Mouse (Mus musculus): ENCODE results near the gene Dpp3.
A peak's percentile ranks its signal among the peaks of the same experiment; 100 is the strongest.
"Not testable (repeated sequence)": the region's sequence is repeated elsewhere in the genome, so short reads cannot be mapped to it uniquely, and the experiment has no call there.

Gene Dpp3

GRCm38 (mm10) chr19:4927904-4928531 is at the start of gene Dpp3:
Gene Dpp3, minus strand, starts transcription at chr19:4928287.
- DNase-seq (ENCODE audit: low read depth, low spot score): peak; percentile 97

- DNase-seq (ENCODE audit: low read depth, low spot score): no peak
These were observed 40.1 kb upstream of the Dpp3 start for GRCm38 (mm10) chr19:4968236-4968635.

- peak; percentile 94 for DNase-seq (ENCODE audit: low read depth, low spot score)
These were observed 34.0 kb upstream of the Dpp3 start, which contains the start of gene Mrpl11 for GRCm38 (mm10) chr19:4961928-4962601. Gene Mrpl11, plus strand, starts transcription at chr19:4962147.

DNA sequence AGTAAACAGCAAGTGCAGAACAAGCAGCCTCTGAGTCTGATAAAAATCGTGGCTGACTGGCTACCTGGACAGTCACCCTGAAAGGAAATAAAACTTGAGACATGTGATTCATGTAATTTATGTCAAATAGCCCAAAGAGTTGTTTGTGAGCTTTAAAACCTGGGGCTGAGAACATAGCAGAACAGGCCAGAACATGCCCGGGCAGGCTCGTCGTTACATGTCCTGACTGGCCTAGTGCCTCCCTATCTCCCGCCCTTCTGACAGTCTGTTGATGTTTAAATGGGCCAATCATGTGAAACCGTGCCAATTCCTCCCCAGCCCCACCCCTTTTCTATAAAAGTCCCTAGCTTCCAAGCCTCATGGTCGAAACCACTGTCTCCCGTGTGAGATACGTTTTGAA is 20.6 kb upstream of the Dpp3 start:
- not testable (repeated sequence) for DNase-seq (ENCODE audit: low read depth, low spot score)

DNA sequence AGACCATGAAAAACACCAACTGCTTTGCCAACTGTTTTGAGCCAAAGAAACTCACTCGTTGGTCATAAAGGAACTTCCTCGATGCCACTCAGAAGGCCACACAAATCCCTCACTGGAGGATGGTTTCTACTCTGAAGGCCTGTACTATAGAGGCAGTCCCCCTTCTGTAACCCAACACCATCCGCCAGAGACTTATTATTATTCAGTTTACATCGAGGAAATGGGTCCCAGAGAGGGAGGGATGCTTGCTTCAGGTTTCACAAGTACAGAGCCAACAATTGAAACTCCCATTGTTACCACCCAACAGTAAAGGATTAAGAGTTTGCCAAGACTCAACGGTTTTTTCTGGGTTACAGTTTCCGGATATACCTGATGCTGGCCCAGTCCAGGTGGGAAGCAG is 17.5 kb upstream of the Dpp3 start:
- DNase-seq (ENCODE audit: low read depth, low spot score): no peak

- DNase-seq (ENCODE audit: low read depth, low spot score): no peak
These were observed 15.1 kb upstream of the Dpp3 start for GRCm38 (mm10) chr19:4943253-4943588.

DNA sequence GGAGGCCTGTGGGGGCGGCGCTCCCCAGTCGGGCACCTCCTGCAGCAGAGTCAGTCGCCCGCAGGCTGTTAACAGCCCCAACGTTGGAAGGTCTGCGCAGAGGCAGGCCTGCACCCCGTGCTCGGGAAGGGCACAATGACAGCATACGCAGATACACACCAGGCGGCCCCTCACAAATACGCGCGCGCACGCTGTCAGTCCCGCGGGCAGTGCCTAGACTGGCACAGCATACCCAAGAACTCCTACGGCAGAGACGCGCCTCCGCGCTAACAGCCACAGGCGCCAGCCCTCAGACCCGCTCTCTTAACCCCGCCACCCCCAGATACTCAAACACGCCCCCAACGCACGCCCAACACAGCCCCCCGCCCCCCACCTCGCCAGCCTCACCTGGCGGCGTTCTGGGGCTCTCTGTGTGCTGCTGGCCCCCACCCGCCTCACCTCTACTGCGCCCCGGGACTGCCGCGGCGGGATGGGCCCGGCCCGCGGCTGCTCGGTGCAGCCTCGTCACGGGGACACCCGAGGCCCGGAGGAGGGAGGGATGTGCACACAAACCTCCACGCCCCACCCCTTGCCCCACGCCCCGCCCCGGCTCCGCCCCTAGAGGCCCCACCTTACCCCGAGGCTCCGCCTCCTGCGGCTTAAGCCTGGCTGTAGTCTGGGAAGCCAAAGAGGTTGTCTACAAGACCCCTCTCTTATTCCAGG is 14.6 kb upstream of the Dpp3 start, which contains the start of gene Peli3:
Peli3 (minus strand) TSS at position 577 of the 702 bp plus-strand sequence.
- peak; percentile 62 for DNase-seq (ENCODE audit: low read depth, low spot score)

DNA sequence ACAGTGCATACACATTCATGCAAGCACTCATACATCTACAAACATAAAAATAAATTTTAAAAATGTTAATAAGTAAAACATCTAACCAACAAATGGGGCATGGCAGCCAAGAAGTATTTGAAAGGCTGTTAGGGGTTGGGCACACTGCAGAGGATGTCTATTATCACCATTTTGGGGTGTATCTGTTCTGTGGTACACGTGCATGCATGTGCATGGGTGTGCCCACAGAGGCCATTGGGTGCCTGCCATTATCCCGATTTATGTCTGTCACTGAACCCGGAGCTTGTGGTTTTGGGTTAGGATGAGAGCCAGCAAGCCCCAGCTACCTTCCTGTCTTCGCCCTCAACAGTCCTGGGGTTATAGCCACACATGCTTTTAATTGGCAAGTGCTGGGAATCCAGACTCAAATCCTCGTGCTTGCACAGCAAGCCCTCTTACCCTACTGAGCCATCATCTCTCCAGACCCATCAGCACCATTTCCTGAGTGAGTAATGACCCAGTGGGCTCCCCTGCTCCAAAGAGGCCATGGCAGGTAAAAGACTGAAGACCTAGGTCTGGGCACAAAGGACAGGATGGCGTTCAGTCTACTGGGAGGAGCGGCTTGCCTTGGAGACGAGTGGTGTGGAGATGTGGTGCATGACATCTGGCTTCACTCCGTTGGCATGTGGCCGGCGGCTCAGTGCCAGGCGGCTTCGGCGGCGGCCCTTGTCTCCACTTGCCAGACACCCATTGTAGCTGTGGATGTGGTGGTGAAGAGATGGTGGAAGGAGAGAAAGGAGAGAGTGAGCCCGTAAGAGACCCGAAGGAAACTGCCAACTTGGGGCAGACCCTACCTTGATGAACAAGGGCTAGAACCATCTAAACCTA is 9.6 kb upstream of the Dpp3 start:
- DNase-seq (ENCODE audit: low read depth, low spot score): no peak

DNA sequence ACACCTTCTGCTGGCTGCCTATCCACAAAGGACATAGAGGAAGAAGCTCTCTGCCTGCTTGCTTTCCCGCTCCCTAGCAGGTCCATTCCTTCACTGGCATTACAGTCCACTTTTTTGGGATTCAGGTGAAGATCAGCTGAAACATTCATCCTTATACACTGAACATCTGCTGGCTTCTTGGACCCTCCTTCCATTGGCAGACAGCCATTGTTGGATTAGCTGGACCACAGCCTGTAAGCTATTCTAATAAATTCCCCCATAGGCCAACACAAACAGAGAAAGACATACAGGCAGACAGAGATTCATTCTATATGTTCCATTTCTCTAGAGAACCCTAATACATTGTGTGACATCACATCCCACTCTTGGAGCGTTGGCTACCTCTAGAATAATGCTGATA is 8.8 kb upstream of the Dpp3 start:
- DNase-seq (ENCODE audit: low read depth, low spot score): no peak

- DNase-seq (ENCODE audit: low read depth, low spot score): no peak
These were observed 694 bp upstream of the Dpp3 start for GRCm38 (mm10) chr19:4928781-4929180.

DNA sequence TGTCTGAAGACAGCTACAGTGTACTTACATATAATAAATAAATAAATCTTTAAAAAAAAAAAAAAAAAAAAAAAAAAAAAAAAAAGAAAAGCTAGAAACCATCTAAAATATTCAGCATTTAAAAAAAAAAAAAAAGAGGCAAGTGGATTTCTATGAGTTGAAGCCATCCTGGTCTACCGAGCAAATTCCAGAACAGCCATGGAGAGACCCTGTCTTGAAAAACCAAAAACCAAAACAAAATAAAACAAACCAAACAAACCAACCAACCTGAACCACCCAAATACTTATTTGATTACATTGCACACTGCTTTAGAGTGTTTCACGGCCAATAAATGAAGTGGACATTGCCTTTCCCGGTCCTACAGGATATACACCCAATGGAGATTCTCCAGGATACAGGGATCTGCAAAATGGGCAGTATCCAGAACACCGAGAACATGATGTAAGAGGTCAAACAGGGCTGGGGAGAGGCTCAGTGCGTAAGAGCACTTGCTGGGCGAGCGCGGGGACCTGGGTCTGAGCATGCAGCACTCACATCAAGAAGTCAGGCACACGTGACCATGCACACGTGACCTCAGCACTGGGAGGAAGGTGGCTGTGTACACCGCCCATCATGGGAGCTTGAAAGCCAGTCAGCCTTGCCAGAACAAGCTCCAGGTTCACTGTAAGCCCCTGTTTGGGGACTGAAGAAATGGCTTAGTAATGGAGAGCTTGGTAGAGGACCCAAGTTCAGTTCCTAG is 2.8 kb downstream of the Dpp3 start:
- DNase-seq (ENCODE audit: low read depth, low spot score): no peak

DNA sequence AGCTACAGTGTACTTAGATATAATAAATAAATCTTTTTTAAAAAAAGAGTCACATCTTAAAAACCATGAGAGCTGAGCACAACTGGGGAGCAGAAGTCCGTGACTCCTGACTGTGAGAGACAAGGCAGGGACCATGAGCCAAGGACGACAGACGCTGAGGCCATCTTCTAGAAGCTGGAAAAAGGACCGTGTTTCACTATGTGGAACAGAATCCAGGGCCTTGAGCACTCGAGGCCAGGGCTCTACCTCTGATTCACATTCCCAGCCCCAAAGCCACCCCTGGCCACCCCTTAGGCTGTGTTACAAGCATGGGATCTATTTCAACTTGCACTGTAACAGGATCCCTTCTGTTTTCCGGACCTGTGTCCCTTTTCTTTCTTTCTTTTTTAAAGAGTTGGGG is 8.4 kb downstream of the Dpp3 start:
- no peak for DNase-seq (ENCODE audit: low read depth, low spot score)

DNA sequence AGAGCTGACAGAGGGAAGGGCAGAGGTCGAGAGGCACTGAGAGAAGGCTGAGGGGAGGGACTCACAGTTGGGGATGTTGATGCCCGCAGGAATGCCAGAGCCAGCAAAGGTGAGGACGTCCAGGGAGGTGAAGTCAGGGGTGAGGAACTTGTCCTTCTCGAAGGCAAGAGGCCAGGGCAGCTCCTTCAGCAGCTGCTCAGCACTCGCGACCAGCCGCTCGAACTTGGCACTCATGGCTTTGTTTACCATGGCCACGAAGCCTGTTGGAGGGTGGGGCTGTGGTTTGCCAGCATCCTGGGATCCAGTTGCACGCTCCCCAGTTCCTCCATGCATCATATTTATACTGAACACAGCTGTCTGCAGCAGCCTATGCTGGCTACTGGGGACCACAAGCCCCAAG is 11.3 kb downstream of the Dpp3 start:
- DNase-seq (ENCODE audit: low read depth, low spot score): no peak

DNA sequence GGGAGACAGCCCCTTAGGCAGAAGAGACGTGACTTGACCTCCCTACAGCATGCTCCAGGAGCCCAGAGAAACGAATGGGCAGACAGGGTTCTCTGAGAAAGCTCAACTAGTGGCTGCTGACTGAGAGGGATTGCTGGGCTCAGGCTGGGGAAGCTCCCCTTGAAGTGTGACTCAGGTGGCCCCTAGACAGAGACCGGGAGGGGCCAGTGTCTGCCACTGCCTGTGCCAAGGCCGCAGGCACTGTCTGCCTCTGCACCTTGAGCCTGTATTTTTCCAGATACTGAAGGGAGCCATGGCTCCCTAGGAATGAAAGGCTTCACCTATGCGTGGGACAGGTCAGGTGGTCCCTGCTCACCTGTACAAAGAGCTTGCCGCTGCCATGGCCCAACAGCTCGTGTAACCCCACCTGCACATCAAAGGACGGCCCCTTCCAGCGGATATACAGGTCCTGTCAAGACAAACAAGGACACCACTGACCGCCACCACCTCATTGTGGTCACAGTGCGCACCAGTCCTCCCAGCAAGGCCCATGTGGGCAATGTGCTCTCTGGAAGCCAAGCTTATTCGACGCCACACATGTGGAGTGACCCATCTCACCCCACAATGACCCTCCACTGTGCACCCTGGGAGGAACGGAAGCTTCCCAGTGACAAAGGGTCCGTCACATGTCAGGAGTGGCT is 12.0 kb downstream of the Dpp3 start:
- DNase-seq (ENCODE audit: low read depth, low spot score): no peak

GRCm38 (mm10) chr19:4909376-4909775 is 18.7 kb downstream of the Dpp3 start:
- no peak for DNase-seq (ENCODE audit: low read depth, low spot score)

- DNase-seq (ENCODE audit: low read depth, low spot score): peak; percentile 18
These were observed 20.0 kb downstream of the Dpp3 start for GRCm38 (mm10) chr19:4908107-4908506.

DNA sequence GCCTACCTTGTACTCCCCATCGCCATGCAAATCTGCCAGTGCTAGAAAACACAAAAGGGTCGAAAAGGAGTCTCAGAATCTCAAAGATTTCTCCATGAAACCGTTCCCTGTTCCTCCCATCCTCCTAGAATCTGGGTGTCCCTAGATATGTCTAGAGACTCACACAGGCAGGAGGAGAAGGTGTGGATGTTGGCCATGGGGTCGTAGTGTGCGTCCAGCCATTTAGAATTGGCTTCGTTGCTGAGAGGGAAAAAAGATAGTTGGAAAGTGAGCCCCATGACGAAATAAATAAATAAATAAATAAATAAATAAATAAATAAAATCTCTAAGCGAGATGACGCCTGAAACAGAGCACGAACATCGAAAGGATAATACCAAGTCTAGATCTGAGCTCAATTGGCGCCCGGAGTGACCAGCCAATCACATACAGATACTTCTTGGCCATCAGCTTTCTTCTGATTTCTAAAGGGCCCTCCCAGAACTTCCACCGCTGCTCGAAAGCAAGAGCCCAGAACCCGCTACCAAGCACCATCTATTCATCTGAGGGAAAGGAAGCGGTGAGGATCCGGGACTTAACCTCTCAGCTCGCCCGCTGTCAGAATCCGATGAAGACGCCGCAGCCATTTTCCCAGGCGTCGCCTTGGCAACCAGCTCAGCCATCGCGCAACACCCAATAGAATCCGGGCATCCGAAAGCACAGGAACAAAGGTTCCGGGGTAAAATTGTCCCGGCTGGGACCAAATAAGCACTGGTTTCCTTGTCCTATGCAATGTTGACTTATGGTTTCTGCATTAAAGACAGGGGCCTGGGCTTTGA is 21.9 kb downstream of the Dpp3 start, which contains the start of gene Bbs1:
Bbs1 (minus strand) TSS at position 650 of the 816 bp plus-strand sequence.
- DNase-seq (ENCODE audit: low read depth, low spot score): peak; percentile 80

- DNase-seq (ENCODE audit: low read depth, low spot score): no peak
These were observed 28.2 kb downstream of the Dpp3 start for GRCm38 (mm10) chr19:4899888-4900287.

- DNase-seq (ENCODE audit: low read depth, low spot score): no peak
These were observed 29.1 kb downstream of the Dpp3 start for GRCm38 (mm10) chr19:4898972-4899371.

Data from forelimb bud, embryonic 11.5 days (tissue).